Mouse (Mus musculus): ENCODE results near the gene 4930470P17Rik.

DNA sequence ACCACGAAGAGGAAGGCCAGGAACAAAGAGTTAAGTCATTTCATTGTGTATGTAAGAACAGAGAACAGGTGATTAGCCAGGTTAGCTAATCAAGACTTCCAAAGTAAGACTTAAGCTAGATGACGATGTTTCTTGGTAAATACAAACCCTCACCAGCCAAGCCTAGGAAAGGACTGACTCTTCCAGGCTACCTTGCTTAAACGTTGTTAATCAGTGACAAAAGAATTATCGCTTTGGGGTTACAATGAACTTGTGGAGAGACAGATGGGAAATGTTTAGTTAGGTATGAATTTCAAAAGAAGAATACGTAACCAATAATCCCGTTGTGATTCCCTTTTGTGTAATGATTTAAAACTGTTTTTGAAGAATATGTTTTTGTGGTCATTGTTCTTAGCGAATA, 56.9 kb downstream of the 4930470P17Rik start:
- no peak for TF ChIP-seq CTCF (IDR thresholded peaks at IDR 0.05; ENCODE audit: low read depth, low read length)
- no peak for TF ChIP-seq POLR2A (IDR thresholded peaks at IDR 0.05; ENCODE audit: insufficient read depth, low read length)
- no peak for TF ChIP-seq EP300 (IDR thresholded peaks at IDR 0.05; ENCODE audit: insufficient read depth, low read depth, low read length)

Data from ES-Bruce4 (cell line).